Mouse (Mus musculus): ENCODE results near the gene 2410004B18Rik. TPM values are rescaled to one million over a fixed set of nuclear protein-coding genes. Genes with fewer than 3 reads are reported as not detected.

Gene 2410004B18Rik
- total RNA-seq, 1 experiment from 2014 or later = 36.0 TPM

- ATAC-seq (replicated peaks; ENCODE audit: insufficient number of reproducible peaks, low FRiP score, low TSS enrichment, poor library complexity, severe bottlenecking) = no peak
Observed at GRCm38 (mm10) chr3:145991976-145992730, 54.3 kb downstream of the 2410004B18Rik start.

GRCm38 (mm10) chr3:145992796-145993195 lies 55.0 kb downstream of the 2410004B18Rik start:
- ATAC-seq (replicated peaks; ENCODE audit: insufficient number of reproducible peaks, low FRiP score, low TSS enrichment, poor library complexity, severe bottlenecking) = no peak

GRCm38 (mm10) chr3:145993481-145994201 lies 55.8 kb downstream of the 2410004B18Rik start:
- no peak for ATAC-seq (replicated peaks; ENCODE audit: insufficient number of reproducible peaks, low FRiP score, low TSS enrichment, poor library complexity, severe bottlenecking)

Other genes with a start within 250 kb of the 2410004B18Rik start
- gene Ddah1, start 179.3 kb upstream of the 2410004B18Rik start, total RNA-seq (2017) = not detected in 3 replicates
- 122 to 137 TPM (median 132 TPM) in 3 replicates for gene Bcl10, start 15.2 kb upstream of the 2410004B18Rik start, total RNA-seq (2017)
- 0.32 to 1.6 TPM in 2 of 3 replicates, not detected in the other for gene Syde2, start 49.9 kb downstream of the 2410004B18Rik start, total RNA-seq (2017)
- not detected in 3 replicates for gene Wdr63, start 170.1 kb downstream of the 2410004B18Rik start, total RNA-seq (2017)
- 0.19 to 0.78 TPM (median 0.75 TPM) in 3 replicates for gene Mcoln3, start 179.4 kb downstream of the 2410004B18Rik start, total RNA-seq (2017)
- 13.6 to 28.6 TPM (median 14.5 TPM) in 3 replicates for gene Mcoln2, start 211.8 kb downstream of the 2410004B18Rik start, total RNA-seq (2017)